Mouse (Mus musculus) thymus, postnatal 36 days (tissue): Measurements from ENCODE around the gene Sox8.

ENCODE experiments used
- DNase-seq, 2 experiments: peaks; one replicate each; pipeline ENCODE4 v3.0.0; 2022; ENCODE audit warnings: mixed read lengths in 2 of 2

Gene Sox8

GRCm38 (mm10) chr17:25555666-25556629 lies 14.5 kb downstream of the Sox8 start:
- no peak for DNase-seq

- no peak for DNase-seq
These were observed 15.3 kb downstream of the Sox8 start for GRCm38 (mm10) chr17:25555159-25555558.

GRCm38 (mm10) chr17:25551313-25551712 lies 19.2 kb downstream of the Sox8 start:
- DNase-seq = no peak

- no peak for DNase-seq
These were observed 20.5 kb downstream of the Sox8 start for GRCm38 (mm10) chr17:25550020-25550419.

- no peak for DNase-seq
These were observed 23.5 kb downstream of the Sox8 start for GRCm38 (mm10) chr17:25547026-25547425.

GRCm38 (mm10) chr17:25541768-25542167 lies 28.7 kb downstream of the Sox8 start:
- no peak for DNase-seq

- DNase-seq = no peak
These were observed 29.8 kb downstream of the Sox8 start for GRCm38 (mm10) chr17:25540731-25541130.

GRCm38 (mm10) chr17:25538945-25539875 lies 31.3 kb downstream of the Sox8 start:
- DNase-seq = no peak

- DNase-seq = no peak
These were observed 40.0 kb downstream of the Sox8 start for GRCm38 (mm10) chr17:25530357-25531022.

GRCm38 (mm10) chr17:25522080-25522479 lies 48.4 kb downstream of the Sox8 start:
- no peak for DNase-seq

- no peak for DNase-seq
These were observed 50.0 kb downstream of the Sox8 start for GRCm38 (mm10) chr17:25520492-25520891.

- no peak for DNase-seq
These were observed 51.0 kb downstream of the Sox8 start for GRCm38 (mm10) chr17:25519511-25519910.

GRCm38 (mm10) chr17:25518144-25518543 lies 52.3 kb downstream of the Sox8 start:
- no peak for DNase-seq

GRCm38 (mm10) chr17:25516315-25516714 lies 54.2 kb downstream of the Sox8 start:
- no peak for DNase-seq
